Mouse (Mus musculus) hematopoietic multipotent progenitor cell, adult 10-12 weeks (in vitro differentiated cells): ENCODE measurements around the gene Olfr998. TPM values are rescaled to one million over a fixed set of nuclear protein-coding genes. Genes with fewer than 3 reads are reported as not detected.

ENCODE experiments used
- polyA plus RNA-seq: library from polyadenylated mRNA; stranded (reverse); fragments of >175 nt; gene quantifications from 2 replicates; pipeline ENCODE4 v1.2.3, GENCODE M21; 2012; ENCODE audit warnings: low replicate concordance

Gene Olfr998
- not detected in 2 replicates for polyA plus RNA-seq

GRCm38 (mm10) chr2:85588648-85589047, at the start of gene Olfr998:
Gene Olfr998, plus strand, starts transcription at chr2:85588948.

GRCm38 (mm10) chr2:85578915-85579314, 9.8 kb upstream of the Olfr998 start, which contains the start of gene Olfr996:
Gene Olfr996, plus strand, starts transcription at chr2:85579215.

GRCm38 (mm10) chr2:85611803-85612202, 23.1 kb downstream of the Olfr998 start, which contains the start of gene Olfr1000:
Gene Olfr1000, minus strand, starts transcription at chr2:85611903.

Other genes with a start within 250 kb of the Olfr998 start
- gene Olfr987, start 249.6 kb upstream of the Olfr998 start, polyA plus RNA-seq, result not detected in 2 replicates
- gene Olfr988, start 225.7 kb upstream of the Olfr998 start, polyA plus RNA-seq, result not detected in 2 replicates
- not detected in 2 replicates for gene Olfr992, start 179.5 kb upstream of the Olfr998 start, polyA plus RNA-seq
- gene Olfr993, start 174.1 kb upstream of the Olfr998 start, polyA plus RNA-seq, result not detected in 2 replicates
- gene Olfr994, start 152.5 kb upstream of the Olfr998 start, polyA plus RNA-seq, result not detected in 2 replicates
- gene Olfr995, start 145.3 kb upstream of the Olfr998 start, polyA plus RNA-seq, result not detected in 2 replicates
- gene 4833423E24Rik, start 69.9 kb upstream of the Olfr998 start, polyA plus RNA-seq, result not detected in 2 replicates
- not detected in 2 replicates for gene Olfr996, start 9.7 kb upstream of the Olfr998 start, polyA plus RNA-seq
- not detected in 2 replicates for gene Olfr1000, start 23.0 kb downstream of the Olfr998 start, polyA plus RNA-seq
- gene Olfr1002, start 61.8 kb downstream of the Olfr998 start, polyA plus RNA-seq, result not detected in 2 replicates
- gene Olfr154, start 75.5 kb downstream of the Olfr998 start, polyA plus RNA-seq, result not detected in 2 replicates
- not detected in 2 replicates for gene Olfr1006, start 89.8 kb downstream of the Olfr998 start, polyA plus RNA-seq
- gene Olfr1008, start 100.5 kb downstream of the Olfr998 start, polyA plus RNA-seq, result not detected in 2 replicates
- not detected in 2 replicates for gene Olfr1009, start 126.5 kb downstream of the Olfr998 start, polyA plus RNA-seq
- not detected in 2 replicates for gene Olfr1012, start 173.8 kb downstream of the Olfr998 start, polyA plus RNA-seq
- not detected in 2 replicates for gene Olfr1013, start 178.2 kb downstream of the Olfr998 start, polyA plus RNA-seq
- not detected in 2 replicates for gene Olfr1014, start 183.8 kb downstream of the Olfr998 start, polyA plus RNA-seq
- not detected in 2 replicates for gene Olfr1015, start 193.1 kb downstream of the Olfr998 start, polyA plus RNA-seq
- gene Olfr1016, start 213.6 kb downstream of the Olfr998 start, polyA plus RNA-seq, result not detected in 2 replicates
- not detected in 2 replicates for gene Olfr1018, start 229.5 kb downstream of the Olfr998 start, polyA plus RNA-seq